Mouse (Mus musculus) forelimb bud, embryonic 11.5 days (tissue): ENCODE data around the gene Dnah17.
A peak's percentile ranks its signal among the peaks of the same experiment; 100 is the strongest.

Source experiments
- DNase-seq: peaks from one replicate; pipeline ENCODE4 v3.0.0-alpha.2; 2012; ENCODE audit warnings: low read depth, low spot score

Dnah17 gene

GRCm38 (mm10) chr11:118024111-118024510 is 106.3 kb downstream of the Dnah17 start:
- no peak for DNase-seq

GRCm38 (mm10) chr11:118023475-118023874 is 107.0 kb downstream of the Dnah17 start:
- DNase-seq: no peak

- peak; percentile 54 for DNase-seq
These were observed 108.6 kb downstream of the Dnah17 start for GRCm38 (mm10) chr11:118021806-118022205.

GRCm38 (mm10) chr11:118018328-118018727 is 112.1 kb downstream of the Dnah17 start:
- DNase-seq: peak; percentile 20

- no peak for DNase-seq
These were observed 114.9 kb downstream of the Dnah17 start for GRCm38 (mm10) chr11:118015381-118016145.

GRCm38 (mm10) chr11:118014391-118014995 is 115.9 kb downstream of the Dnah17 start:
- no peak for DNase-seq

- no peak for DNase-seq
These were observed 117.1 kb downstream of the Dnah17 start for GRCm38 (mm10) chr11:118013339-118013738.

- no peak for DNase-seq
These were observed 117.8 kb downstream of the Dnah17 start for GRCm38 (mm10) chr11:118012595-118012994.

GRCm38 (mm10) chr11:118009865-118010571 is 120.4 kb downstream of the Dnah17 start:
- no peak for DNase-seq

- no peak for DNase-seq
These were observed 121.6 kb downstream of the Dnah17 start for GRCm38 (mm10) chr11:118008843-118009242.

GRCm38 (mm10) chr11:118008144-118008805 is 122.2 kb downstream of the Dnah17 start:
- DNase-seq: no peak

GRCm38 (mm10) chr11:118007460-118008143 is 122.8 kb downstream of the Dnah17 start:
- no peak for DNase-seq

GRCm38 (mm10) chr11:118004217-118004616 is 126.2 kb downstream of the Dnah17 start:
- no peak for DNase-seq

GRCm38 (mm10) chr11:118003718-118004117 is 126.7 kb downstream of the Dnah17 start:
- DNase-seq: no peak

- DNase-seq: no peak
These were observed 127.3 kb downstream of the Dnah17 start for GRCm38 (mm10) chr11:118003176-118003575.

GRCm38 (mm10) chr11:118000565-118001215 is 129.7 kb downstream of the Dnah17 start:
- DNase-seq: no peak

- DNase-seq: no peak
These were observed 130.4 kb downstream of the Dnah17 start for GRCm38 (mm10) chr11:118000083-118000482.

GRCm38 (mm10) chr11:117999260-117999934 is 131.0 kb downstream of the Dnah17 start:
- no peak for DNase-seq

- no peak for DNase-seq
These were observed 132.1 kb downstream of the Dnah17 start for GRCm38 (mm10) chr11:117998356-117998755.

- no peak for DNase-seq
These were observed 133.3 kb downstream of the Dnah17 start for GRCm38 (mm10) chr11:117997085-117997484.
